Mouse (Mus musculus): ENCODE data around the gene Zfr2. TPM values are rescaled to one million over a fixed set of nuclear protein-coding genes. Genes with fewer than 3 reads are reported as not detected.

Gene Zfr2
- polyA plus RNA-seq, 2 experiments: 9.7 to 39.7 TPM

GRCm38 (mm10) chr10:81272356-81272755, 39.4 kb downstream of the Zfr2 start:
- Histone ChIP-seq H3K36me3 (ENCODE audit: control insufficient read depth, insufficient read depth, low read length) (peaks cover 46% of the 10 kb centered on the region), H3K4me2 (replicated peaks; ENCODE audit: low read depth, low read length, severe bottlenecking) (no peak overlapping the region), H3K9ac (ENCODE audit: low read depth, low read length, severe bottlenecking) (no peak overlapping the region), H3K27me3 (ENCODE audit: control insufficient read depth, insufficient read depth, low read length) (no peaks in the 10 kb centered on the region), H3K4me3 (replicated peaks; ENCODE audit: low read length) (no peak overlapping the region), H3K4me1 (ENCODE audit: control insufficient read depth, insufficient read depth, low read length) (peaks cover 8% of the 10 kb centered on the region), H3K27ac (replicated peaks; ENCODE audit: low read depth, low read length) (no peak overlapping the region), H3K9me3 (ENCODE audit: control insufficient read depth, low read length) (no peaks in the 10 kb centered on the region)
- DNase-seq (ENCODE audit: low spot score): no peak
- 93% methylated on average over 21 of the region's 21 CpGs for WGBS
- TF ChIP-seq POLR2A (IDR thresholded peaks at IDR 0.05; ENCODE audit: borderline replicate concordance, extremely low read depth, insufficient read depth, insufficient read length): no peak
- ATAC-seq (ENCODE audit: low FRiP score, low read depth): no peak

GRCm38 (mm10) chr10:81273842-81274241, 40.9 kb downstream of the Zfr2 start:
- no peak for ATAC-seq (ENCODE audit: low FRiP score, low read depth)
- no peak for TF ChIP-seq POLR2A (IDR thresholded peaks at IDR 0.05; ENCODE audit: borderline replicate concordance, extremely low read depth, insufficient read depth, insufficient read length)

GRCm38 (mm10) chr10:81277676-81278075, 44.7 kb downstream of the Zfr2 start:
- Histone ChIP-seq H3K9me3 (ENCODE audit: control insufficient read depth, low read length) (no peaks in the 10 kb centered on the region), H3K4me2 (replicated peaks; ENCODE audit: low read depth, low read length, severe bottlenecking) (no peak overlapping the region), H3K27ac (replicated peaks; ENCODE audit: low read depth, low read length) (no peak overlapping the region), H3K4me1 (ENCODE audit: control insufficient read depth, insufficient read depth, low read length) (no peaks in the 10 kb centered on the region), H3K4me3 (replicated peaks; ENCODE audit: low read length) (no peak overlapping the region), H3K36me3 (ENCODE audit: control insufficient read depth, insufficient read depth, low read length) (peaks cover 11% of the 10 kb centered on the region; the same call in 1 of the 2 replicates), H3K9ac (ENCODE audit: low read depth, low read length, severe bottlenecking) (no peak overlapping the region), H3K27me3 (ENCODE audit: control insufficient read depth, insufficient read depth, low read length) (0 out of 2 replicates have a peak, but pooled peaks cover 4% of the 10 kb centered on the region)
- TF ChIP-seq POLR2A (IDR thresholded peaks at IDR 0.05; ENCODE audit: borderline replicate concordance, extremely low read depth, insufficient read depth, insufficient read length): no peak
- ATAC-seq (ENCODE audit: low FRiP score, low read depth) (no peak), DNase-seq (ENCODE audit: low spot score) (no peak)
- 79% methylated on average over 22 of the region's 22 CpGs for WGBS

More at GRCm38 (mm10) chr10:81273842-81274241, 40.9 kb downstream of the Zfr2 start:
- Histone ChIP-seq H3K9ac (ENCODE audit: low read depth, low read length, severe bottlenecking) (no peak overlapping the region), H3K4me2 (replicated peaks; ENCODE audit: low read depth, low read length, severe bottlenecking) (no peak overlapping the region), H3K4me1 (ENCODE audit: control insufficient read depth, insufficient read depth, low read length) (0 out of 2 replicates have a peak, but pooled peaks cover under 1% of the 10 kb centered on the region), H3K36me3 (ENCODE audit: control insufficient read depth, insufficient read depth, low read length) (peaks cover 46% of the 10 kb centered on the region), H3K4me3 (replicated peaks; ENCODE audit: low read length) (no peak overlapping the region), H3K27me3 (ENCODE audit: control insufficient read depth, insufficient read depth, low read length) (no peaks in the 10 kb centered on the region), H3K9me3 (ENCODE audit: control insufficient read depth, low read length) (no peaks in the 10 kb centered on the region), H3K27ac (replicated peaks; ENCODE audit: low read depth, low read length) (no peak overlapping the region)
- no peak for DNase-seq (ENCODE audit: low spot score)
- 96% methylated on average over 19 of the region's 19 CpGs for WGBS

GRCm38 (mm10) chr10:81279496-81279895, 46.5 kb downstream of the Zfr2 start:
- Histone ChIP-seq H3K36me3 (ENCODE audit: control insufficient read depth, insufficient read depth, low read length) (no peaks in the 10 kb centered on the region), H3K4me2 (replicated peaks; ENCODE audit: low read depth, low read length, severe bottlenecking) (peak overlapping the region; percentile 23; the same call in 1 of the 2 replicates), H3K27me3 (ENCODE audit: control insufficient read depth, insufficient read depth, low read length) (peaks cover 21% of the 10 kb centered on the region), H3K9me3 (ENCODE audit: control insufficient read depth, low read length) (no peaks in the 10 kb centered on the region), H3K4me3 (replicated peaks; ENCODE audit: low read length) (no peak overlapping the region), H3K4me1 (ENCODE audit: control insufficient read depth, insufficient read depth, low read length) (no peaks in the 10 kb centered on the region), H3K9ac (ENCODE audit: low read depth, low read length, severe bottlenecking) (no peak overlapping the region), H3K27ac (replicated peaks; ENCODE audit: low read depth, low read length) (no peak overlapping the region)
- ATAC-seq (ENCODE audit: low FRiP score, low read depth) (no peak), DNase-seq (ENCODE audit: low spot score) (no peak)
- WGBS: 23% methylated on average over 10 of the region's 10 CpGs
- no peak for TF ChIP-seq POLR2A (IDR thresholded peaks at IDR 0.05; ENCODE audit: borderline replicate concordance, extremely low read depth, insufficient read depth, insufficient read length)

- Histone ChIP-seq H3K4me1 (ENCODE audit: control insufficient read depth, insufficient read depth, low read length) (peaks cover 7% of the 10 kb centered on the region), H3K27me3 (ENCODE audit: control insufficient read depth, insufficient read depth, low read length) (peaks cover 33% of the 10 kb centered on the region), H3K36me3 (ENCODE audit: control insufficient read depth, insufficient read depth, low read length) (no peaks in the 10 kb centered on the region), H3K27ac (replicated peaks; ENCODE audit: low read depth, low read length) (no peak overlapping the region), H3K4me3 (replicated peaks; ENCODE audit: low read length) (no peak overlapping the region), H3K9ac (ENCODE audit: low read depth, low read length, severe bottlenecking) (no peak overlapping the region), H3K4me2 (replicated peaks; ENCODE audit: low read depth, low read length, severe bottlenecking) (no peak overlapping the region), H3K9me3 (ENCODE audit: control insufficient read depth, low read length) (no peaks in the 10 kb centered on the region)
- WGBS: 36% methylated on average over 6 of the region's 6 CpGs
- TF ChIP-seq POLR2A (IDR thresholded peaks at IDR 0.05; ENCODE audit: borderline replicate concordance, extremely low read depth, insufficient read depth, insufficient read length): no peak
- ATAC-seq (ENCODE audit: low FRiP score, low read depth) (no peak), DNase-seq (ENCODE audit: low spot score) (no peak)
Observed at GRCm38 (mm10) chr10:81284189-81284588, 51.2 kb downstream of the Zfr2 start.
